Mouse (Mus musculus) fat pad, adult 2 months (tissue): ENCODE measurements around the gene Trim33.

ENCODE experiments used
- DNase-seq: peaks from one replicate; pipeline ENCODE4 v3.0.0-alpha.2; 2011; ENCODE audit warnings: low read depth, low spot score; ENCODE audit errors: extremely low read depth

Trim33 gene

DNA sequence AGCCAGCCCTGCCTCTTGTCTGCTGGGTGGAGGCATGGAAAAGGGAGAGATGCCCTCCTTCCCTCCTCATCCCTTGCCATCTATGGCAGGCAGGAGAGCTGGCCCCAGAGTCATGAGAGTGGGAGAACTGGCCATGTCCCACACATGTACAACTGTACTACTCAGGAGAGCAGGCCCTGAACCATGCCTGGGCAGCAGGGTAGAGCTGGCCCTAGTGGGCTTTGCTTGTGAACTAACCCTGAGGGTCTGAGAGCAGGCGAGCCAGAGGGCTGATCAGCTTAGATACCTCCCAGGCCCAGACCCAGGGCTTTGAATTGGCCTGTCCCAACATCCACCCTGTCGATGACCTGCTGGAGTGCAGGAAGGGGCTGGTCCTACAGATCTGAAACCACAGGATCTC, 115.0 kb downstream of the Trim33 start:
- DNase-seq = no peak

DNA sequence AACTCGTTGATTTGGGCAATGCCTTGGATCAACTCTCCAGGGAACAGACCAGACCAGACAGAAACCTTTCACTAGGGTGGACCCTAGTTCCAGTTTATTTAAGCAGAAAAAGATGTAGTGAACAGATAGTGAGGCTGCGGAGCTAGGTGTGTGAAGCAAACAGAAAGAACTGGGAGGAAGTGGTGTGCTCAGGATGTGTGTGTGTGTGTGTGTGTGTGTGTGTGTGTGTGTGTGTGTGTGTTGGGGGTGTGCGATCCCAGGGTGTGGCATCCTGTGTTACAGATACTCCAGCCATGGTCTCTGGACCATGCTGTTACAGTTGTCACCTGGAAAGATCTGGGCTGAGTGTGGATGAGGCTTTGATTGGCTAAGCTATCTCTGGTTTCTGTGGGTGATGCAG, 118.4 kb downstream of the Trim33 start:
- DNase-seq = no peak

DNA sequence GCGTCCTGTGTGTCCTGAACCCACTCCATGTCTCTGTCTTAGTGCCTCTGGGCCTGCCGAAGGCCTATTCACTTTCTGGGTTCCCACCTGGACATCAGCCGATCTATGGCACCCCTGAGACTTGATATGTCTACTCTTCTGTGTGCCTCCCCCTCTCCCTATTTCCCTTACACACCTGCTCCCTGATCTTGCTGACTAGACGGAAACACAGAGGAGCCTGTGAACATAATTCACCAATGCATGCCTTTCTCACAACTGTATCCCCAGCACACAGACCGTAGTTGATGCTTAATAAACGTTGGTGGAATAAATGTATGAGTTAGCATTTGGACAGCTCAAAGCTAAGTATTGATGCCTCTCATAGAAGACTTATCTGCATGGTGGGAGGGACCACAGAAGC, 121.7 kb downstream of the Trim33 start:
- DNase-seq = no peak

DNA sequence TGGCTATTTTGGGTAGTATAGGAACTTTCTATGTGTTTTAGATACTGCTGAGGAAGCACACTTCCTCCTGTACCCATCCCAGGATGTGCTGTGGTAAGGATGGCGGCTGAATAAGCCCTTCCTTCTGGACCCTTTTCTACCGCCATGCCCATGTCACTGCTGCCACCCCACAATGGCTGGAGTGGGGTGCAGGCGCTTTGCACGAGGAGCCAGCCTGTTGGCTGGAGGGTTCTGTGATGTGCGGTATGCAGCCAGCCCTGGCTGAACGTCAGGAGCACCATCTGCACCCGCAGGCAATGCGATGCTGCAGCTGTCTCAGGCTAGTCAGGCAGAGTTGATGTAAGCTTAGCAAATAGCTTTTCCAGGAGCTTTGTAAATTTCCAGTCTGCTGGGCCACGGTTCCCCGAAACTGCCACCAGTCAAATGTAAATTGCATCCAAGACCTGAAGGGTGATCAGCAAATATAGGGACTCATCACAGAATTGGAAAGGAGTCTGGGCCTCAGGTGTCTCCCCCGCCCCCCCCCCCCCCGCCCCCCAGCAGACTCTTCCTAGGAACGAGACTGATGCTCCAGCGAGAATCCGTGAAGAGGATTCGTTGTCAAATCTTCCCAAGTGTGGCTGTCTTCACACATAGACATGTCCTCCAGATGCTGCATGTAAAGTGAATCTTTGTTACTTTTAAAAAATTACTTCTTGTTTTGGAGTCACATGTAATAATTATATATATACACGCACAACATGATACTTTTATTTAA, 122.4 kb downstream of the Trim33 start:
- no peak for DNase-seq

DNA sequence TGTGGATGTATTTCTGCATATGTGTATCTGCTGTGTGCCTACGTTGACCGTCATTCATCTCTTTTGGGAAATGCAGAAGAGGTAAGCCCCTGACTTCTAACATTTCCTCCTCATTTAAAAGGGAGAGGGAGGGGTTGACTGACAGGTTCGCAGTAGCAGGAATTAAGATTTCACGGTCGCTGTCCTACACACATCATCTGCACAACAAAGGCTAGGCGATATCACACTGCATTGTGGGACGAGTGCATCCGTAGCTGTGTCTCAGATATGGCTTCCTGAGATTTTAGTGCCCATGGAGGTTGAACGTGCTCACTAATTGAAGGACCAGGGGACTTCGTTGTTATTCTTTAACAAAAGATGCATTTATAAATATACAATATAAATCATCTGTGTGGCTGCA, 123.1 kb downstream of the Trim33 start:
- no peak for DNase-seq

DNA sequence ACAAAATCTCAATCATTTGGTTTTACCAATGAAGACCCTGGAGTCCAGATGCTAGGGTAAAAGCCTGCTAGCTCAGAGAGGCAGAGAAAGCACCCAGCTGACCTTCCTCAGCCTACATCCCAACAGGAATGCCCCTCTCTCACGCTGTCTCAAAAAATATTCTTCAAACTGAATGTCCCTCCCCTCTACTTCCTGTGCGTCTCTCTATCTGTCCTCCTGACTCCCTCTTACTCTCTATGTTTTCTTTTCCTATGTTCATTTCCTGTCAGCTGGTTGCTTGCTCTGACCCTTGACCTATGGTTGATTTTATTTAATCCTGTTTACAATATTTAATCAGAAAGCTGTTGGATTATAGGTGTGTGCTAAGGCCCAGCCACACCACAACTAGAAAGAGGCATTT, 126.0 kb downstream of the Trim33 start:
- no peak for DNase-seq

DNA sequence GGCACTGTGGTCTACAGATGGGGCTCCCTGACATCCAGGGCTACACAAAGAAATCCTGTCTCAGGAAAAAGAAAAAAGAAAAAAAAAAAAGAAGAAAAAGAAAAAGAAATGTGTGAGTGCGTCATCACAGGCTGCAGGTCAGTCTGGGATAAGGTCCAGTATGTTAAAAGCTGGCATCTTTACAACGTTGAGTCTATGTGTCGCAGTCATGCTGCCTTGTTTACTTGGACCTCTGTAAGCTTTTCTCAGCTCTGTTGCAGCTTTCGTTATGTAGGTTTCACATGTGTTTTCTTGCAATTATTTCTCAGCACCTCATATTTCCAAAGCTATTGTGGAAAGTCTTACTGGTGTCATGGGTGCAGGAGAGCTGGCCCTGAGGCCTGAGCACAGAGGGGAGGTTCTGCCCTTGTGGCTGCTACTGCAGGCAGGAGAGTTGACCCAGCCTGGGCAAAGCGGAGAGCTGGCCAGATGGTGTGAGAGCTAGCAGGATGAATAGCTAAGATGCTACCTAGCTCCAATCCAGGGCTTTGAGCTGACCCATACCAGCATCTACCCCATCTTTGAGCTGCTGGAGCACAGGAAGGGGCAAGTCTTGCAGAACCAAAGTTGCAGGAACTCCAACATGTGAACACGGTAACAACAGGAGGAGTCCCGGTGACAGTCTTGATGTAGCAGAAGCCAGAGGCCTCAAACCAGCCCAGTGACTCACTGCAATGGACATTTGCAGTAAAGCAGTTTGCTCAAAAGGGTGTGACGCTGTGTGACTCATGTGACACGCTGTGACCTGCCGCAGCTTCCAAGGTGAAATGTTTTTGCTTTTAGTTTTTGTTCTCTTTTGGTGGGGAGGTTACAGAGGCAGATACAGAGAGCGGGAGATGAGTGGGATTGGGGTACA, 127.0 kb downstream of the Trim33 start:
- no peak for DNase-seq
